Mouse (Mus musculus): ENCODE results near the gene Nrip1. TPM values are rescaled to one million over a fixed set of nuclear protein-coding genes. Genes with fewer than 3 reads are reported as not detected.

The Nrip1 gene
- total and polyA plus RNA-seq, 3 experiments, result not detected

GRCm38 (mm10) chr16:76414528-76414927 lies 40.9 kb upstream of the Nrip1 start:
- H3K9me3 ChIP-seq (replicated peaks; ENCODE audit: low read length), result peaks cover 64% of the 10 kb centered on the region
- DNase-seq (ENCODE audit: extremely low read depth), result no peak
- H3K27ac ChIP-seq (ENCODE audit: insufficient read depth, low read depth), result no peak overlapping the region
- H3K4me1 ChIP-seq (ENCODE audit: control insufficient read depth in 1 of 2, insufficient read depth in 2 of 2), result no peaks in the 10 kb centered on the region
- H3K36me3 ChIP-seq (replicated peaks in 1 of 2; ENCODE audit: control insufficient read depth in 1 of 2, insufficient read depth in 1 of 2, low read length in 1 of 2), result no peaks in the 10 kb centered on the region
- no peaks in the 10 kb centered on the region for H3K27me3 ChIP-seq (replicated peaks)
- no peaks in the 10 kb centered on the region for H3K79me2 ChIP-seq (replicated peaks; ENCODE audit: control insufficient read depth, extremely low read depth, insufficient read depth, poor library complexity, severe bottlenecking)
- dilution Hi-C loops (cut with MboI; ENCODE audit: extremely low pct_ligation_motif_present, extremely low pct_unique_long_range_greater_than_20kb, low sequenced_read_pairs), result no loop called here
- no peak overlapping the region for H3K4me3 ChIP-seq (replicated peaks in 1 of 3; ENCODE audit: low read depth in 2 of 3, low read length in 2 of 3, poor library complexity in 1 of 3)
- no peak overlapping the region for H3K9ac ChIP-seq (ENCODE audit: insufficient read depth, low read depth)
- in situ Hi-C loops (cut with MboI; ENCODE audit: low pct_ligation_motif_present, low pct_unique_long_range_greater_than_20kb, low sequenced_read_pairs), result no loop called here
- TF ChIP-seq IRF4 (IDR thresholded peaks at IDR 0.05; ENCODE audit: low read depth, low read length), result no peak
- no peak for TF ChIP-seq CHD1 (IDR thresholded peaks at IDR 0.05; ENCODE audit: low read depth, low read length)
- no peak for TF ChIP-seq ETS1 (conservative IDR thresholded peaks at IDR 0.05; ENCODE audit: low read depth, low read length)
- no peak for TF ChIP-seq POLR2AphosphoS2 (IDR thresholded peaks at IDR 0.05; ENCODE audit: low read depth, low read length)
- no peak for TF ChIP-seq MAX (IDR thresholded peaks at IDR 0.05; ENCODE audit: low read length)
- no peak for TF ChIP-seq SIN3A (IDR thresholded peaks at IDR 0.05; ENCODE audit: low read length)
- TF ChIP-seq NRF1 (IDR thresholded peaks at IDR 0.05; ENCODE audit: low read depth, low read length), result no peak
- TF ChIP-seq TBP (conservative IDR thresholded peaks at IDR 0.05; ENCODE audit: low read depth, low read length), result no peak
- no peak for TF ChIP-seq MAFK (IDR thresholded peaks at IDR 0.05; ENCODE audit: insufficient replicate concordance, low read length)
- no peak for TF ChIP-seq POLR2A (IDR thresholded peaks at IDR 0.05; ENCODE audit: low read depth, low read length)
- H3K4me2 ChIP-seq (ENCODE audit: insufficient read depth, low read depth, poor library complexity, severe bottlenecking), result no peak overlapping the region

GRCm38 (mm10) chr16:76413581-76413980 lies 40.0 kb upstream of the Nrip1 start:
- no peaks in the 10 kb centered on the region for H3K4me1 ChIP-seq (ENCODE audit: control insufficient read depth in 1 of 2, insufficient read depth in 2 of 2)
- DNase-seq (ENCODE audit: extremely low read depth), result no peak
- no peak overlapping the region for H3K4me3 ChIP-seq (replicated peaks in 1 of 3; ENCODE audit: low read depth in 2 of 3, low read length in 2 of 3, poor library complexity in 1 of 3)
- no peaks in the 10 kb centered on the region for H3K36me3 ChIP-seq (replicated peaks in 1 of 2; ENCODE audit: control insufficient read depth in 1 of 2, insufficient read depth in 1 of 2, low read length in 1 of 2)
- peaks cover 67% of the 10 kb centered on the region for H3K9me3 ChIP-seq (replicated peaks; ENCODE audit: low read length)
- H3K4me2 ChIP-seq (ENCODE audit: insufficient read depth, low read depth, poor library complexity, severe bottlenecking), result no peak overlapping the region
- H3K27ac ChIP-seq (ENCODE audit: insufficient read depth, low read depth), result no peak overlapping the region
- H3K9ac ChIP-seq (ENCODE audit: insufficient read depth, low read depth), result no peak overlapping the region
- TF ChIP-seq E2F4 (IDR thresholded peaks at IDR 0.05; ENCODE audit: insufficient replicate concordance, low read depth, low read length), result no peak
- TF ChIP-seq MEF2A (IDR thresholded peaks at IDR 0.05; ENCODE audit: borderline replicate concordance, low read depth, low read length), result no peak
- TF ChIP-seq TBP (conservative IDR thresholded peaks at IDR 0.05; ENCODE audit: low read depth, low read length), result no peak
- no peak for TF ChIP-seq NELFE (IDR thresholded peaks at IDR 0.05; ENCODE audit: low read depth, low read length)
- TF ChIP-seq SMC3 (IDR thresholded peaks at IDR 0.05; ENCODE audit: low read depth, low read length), result no peak
- no peak for TF ChIP-seq ZKSCAN1 (IDR thresholded peaks at IDR 0.05; ENCODE audit: borderline replicate concordance, low read depth, low read length)
- TF ChIP-seq CHD2 (IDR thresholded peaks at IDR 0.05; ENCODE audit: low read length), result no peak
- no peak for TF ChIP-seq HCFC1 (IDR thresholded peaks at IDR 0.05; ENCODE audit: low read depth, low read length)
- TF ChIP-seq ZMIZ1 (IDR thresholded peaks at IDR 0.05; ENCODE audit: low read depth, low read length), result no peak
- no peak for TF ChIP-seq PAX5 (IDR thresholded peaks at IDR 0.05; ENCODE audit: low read length)
- no peak for TF ChIP-seq NRF1 (IDR thresholded peaks at IDR 0.05; ENCODE audit: low read depth, low read length)
- in situ Hi-C loops (cut with MboI; ENCODE audit: low pct_ligation_motif_present, low pct_unique_long_range_greater_than_20kb, low sequenced_read_pairs) (no loop called here), dilution Hi-C loops (cut with MboI; ENCODE audit: extremely low pct_ligation_motif_present, extremely low pct_unique_long_range_greater_than_20kb, low sequenced_read_pairs) (no loop called here)
- H3K79me2 ChIP-seq (replicated peaks; ENCODE audit: control insufficient read depth, extremely low read depth, insufficient read depth, poor library complexity, severe bottlenecking), result no peaks in the 10 kb centered on the region
- no peaks in the 10 kb centered on the region for H3K27me3 ChIP-seq (replicated peaks)

Data from CH12.LX (cell line).